In the genomic region with DNA sequence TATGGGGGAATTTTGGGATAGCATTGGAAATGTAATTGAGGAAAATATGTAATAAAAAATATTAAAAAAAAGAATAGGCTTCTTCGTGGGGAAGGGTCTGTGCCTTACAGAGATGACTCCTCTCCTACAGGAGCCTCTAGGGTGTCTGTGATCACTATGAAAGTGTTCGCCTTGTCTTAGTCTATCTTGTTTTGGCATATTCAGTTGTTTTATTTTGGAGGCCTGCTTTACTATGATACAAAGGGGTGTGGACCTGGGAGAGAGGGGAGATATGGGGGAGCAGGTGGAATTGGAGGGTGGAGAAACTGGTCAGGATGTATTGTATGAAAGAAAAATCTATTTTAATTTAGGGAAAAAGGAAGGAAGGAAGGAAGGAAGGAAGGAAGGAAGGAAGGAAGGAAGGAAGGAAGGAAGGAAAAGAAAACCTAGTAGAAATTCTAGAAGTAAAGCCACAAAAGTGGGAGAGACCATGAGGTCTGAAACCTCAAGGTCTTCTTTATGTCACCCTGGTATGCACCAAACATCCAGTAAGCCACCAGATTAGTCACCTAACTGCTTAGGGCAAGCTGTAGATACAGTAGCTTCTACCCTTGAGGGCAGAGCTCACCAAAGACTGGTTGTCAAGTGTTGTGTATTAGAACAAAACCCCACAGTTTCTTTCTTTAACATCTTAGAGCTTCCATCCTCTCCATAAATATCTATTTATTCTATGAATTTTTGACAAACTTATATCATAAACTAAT, we compare ENCODE assay signal across 16 mouse cellular contexts.
"Had no signal": no experiment of that assay in that cellular context is flagged by ENCODE, and none has a peak within 500 bp of the region (broad histone marks: within the 10 kb centered on the region; RNA-seq: fewer than 3 reads in every experiment).

No protein-coding gene starts in this region.

- H3K9me3 ChIP-seq: limb, embryonic 15.5 days; midbrain, embryonic 10.5 days; midbrain, embryonic 12.5 days; neural tube, embryonic 12.5 days had no signal

- H3K4me1 ChIP-seq: limb, embryonic 15.5 days; megakaryocyte, embryonic 14.5 days; midbrain, embryonic 10.5 days; midbrain, embryonic 12.5 days; neural tube, embryonic 12.5 days had no signal

- H3K27me3 ChIP-seq: limb, embryonic 15.5 days; megakaryocyte, embryonic 14.5 days; midbrain, embryonic 12.5 days; neural tube, embryonic 12.5 days had no signal

- H3K9ac ChIP-seq: limb, embryonic 15.5 days; lung, embryonic 14.5 days; midbrain, embryonic 12.5 days; neural tube, embryonic 12.5 days had no signal

- H3K27ac ChIP-seq: limb, embryonic 15.5 days; midbrain, embryonic 10.5 days; midbrain, embryonic 12.5 days; neural tube, embryonic 12.5 days had no signal

- H3K36me3 ChIP-seq: limb, embryonic 15.5 days; midbrain, embryonic 10.5 days; midbrain, embryonic 12.5 days; neural tube, embryonic 12.5 days had no signal

- DNase-seq: lung, adult 18-20 months; lung, embryonic 14.5 days; lung, postnatal 10 days; lung, postnatal 4 days; midbrain, embryonic 14.5 days; right cerebral cortex, postnatal 14 days; thymus, adult 18-20 months; thymus, postnatal 14 days; thymus, postnatal 36 days had no signal

- H3K4me2 ChIP-seq: limb, embryonic 15.5 days; lung, embryonic 14.5 days; midbrain, embryonic 12.5 days; neural tube, embryonic 12.5 days had no signal

- H3K4me3 ChIP-seq: limb, embryonic 15.5 days; megakaryocyte, embryonic 14.5 days; midbrain, embryonic 10.5 days; midbrain, embryonic 12.5 days; myocyte; neural tube, embryonic 12.5 days had no signal

- ATAC-seq: midbrain, embryonic 16.5 days had no signal
